Mouse (Mus musculus) central nervous system, embryonic 11.5 days (tissue): ENCODE results near the gene Olfr1138. TPM values are rescaled to one million over a fixed set of nuclear protein-coding genes. Genes with fewer than 3 reads are reported as not detected.

ENCODE experiments used
- polyA plus RNA-seq: library from polyadenylated mRNA; depleted of rRNA; stranded (reverse); fragments of >200 nt; gene quantifications from 2 replicates; pipeline ENCODE4 v1.2.3, GENCODE M21; 2012; rRNA removed

Olfr1138 gene
- polyA plus RNA-seq: not detected in 2 replicates

DNA sequence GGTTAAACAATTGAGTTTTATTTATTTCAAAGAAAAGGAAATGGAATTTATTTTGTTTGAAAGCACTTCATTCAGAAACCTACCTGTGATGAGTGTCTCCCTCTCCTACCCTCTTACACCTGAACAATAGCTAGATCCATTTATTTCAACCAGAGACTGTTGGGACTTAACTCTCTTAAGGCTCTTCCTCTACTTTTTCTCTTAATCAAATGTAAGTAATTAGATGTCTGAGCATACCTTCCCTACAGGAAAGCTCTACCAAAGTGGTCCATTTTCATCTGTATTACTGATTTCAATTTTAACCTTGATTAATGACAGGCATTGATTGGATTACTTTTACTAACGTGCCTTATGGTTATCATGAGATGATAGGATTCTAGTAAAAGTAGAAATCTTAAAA is at the start of gene Olfr1138:
TSS of gene Olfr1138 (minus strand) at position 101 of the 400 bp plus-strand sequence.

DNA sequence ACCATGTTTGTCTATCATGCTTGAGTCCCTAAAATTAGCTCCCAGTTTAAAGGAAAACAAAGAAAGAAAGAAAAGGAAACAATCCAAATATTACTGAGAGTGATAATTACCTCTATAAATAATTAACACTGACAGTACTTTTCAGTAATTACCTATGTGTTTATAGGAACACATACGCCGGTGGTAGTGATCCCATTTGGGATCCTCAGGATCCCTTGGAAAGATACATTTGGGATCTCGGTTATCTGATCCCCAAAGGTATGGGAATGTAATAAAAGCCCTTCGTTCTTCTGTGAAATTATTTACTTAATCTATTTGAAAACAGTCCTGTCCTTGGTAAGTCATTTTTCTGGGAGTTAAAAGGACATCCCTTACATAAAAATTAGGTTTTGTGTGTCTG is 39.4 kb upstream of the Olfr1138 start, which contains the start of gene Olfr152:
TSS of gene Olfr152 (plus strand) at position 301 of the 400 bp plus-strand sequence.

DNA sequence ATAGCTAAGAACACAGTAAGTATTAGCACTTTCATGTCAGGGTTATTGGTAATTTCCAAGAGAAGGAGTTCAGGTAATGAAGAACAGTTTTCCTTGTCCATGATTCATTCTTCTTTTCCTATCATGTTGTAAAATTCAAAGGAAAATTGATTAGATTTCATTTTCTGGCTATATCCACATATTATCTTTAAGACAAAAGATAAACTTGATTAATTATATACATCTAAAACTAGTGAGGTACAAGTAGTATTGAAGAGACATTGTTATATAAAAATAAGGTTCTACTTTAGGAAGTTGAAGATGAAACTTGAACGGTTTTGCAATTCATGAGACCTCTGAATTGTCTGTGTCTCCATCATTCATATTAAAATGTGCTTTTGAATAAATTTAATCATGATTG is 14.1 kb upstream of the Olfr1138 start, which contains the start of gene Olfr1141:
TSS of gene Olfr1141 (minus strand) at position 101 of the 400 bp plus-strand sequence.

DNA sequence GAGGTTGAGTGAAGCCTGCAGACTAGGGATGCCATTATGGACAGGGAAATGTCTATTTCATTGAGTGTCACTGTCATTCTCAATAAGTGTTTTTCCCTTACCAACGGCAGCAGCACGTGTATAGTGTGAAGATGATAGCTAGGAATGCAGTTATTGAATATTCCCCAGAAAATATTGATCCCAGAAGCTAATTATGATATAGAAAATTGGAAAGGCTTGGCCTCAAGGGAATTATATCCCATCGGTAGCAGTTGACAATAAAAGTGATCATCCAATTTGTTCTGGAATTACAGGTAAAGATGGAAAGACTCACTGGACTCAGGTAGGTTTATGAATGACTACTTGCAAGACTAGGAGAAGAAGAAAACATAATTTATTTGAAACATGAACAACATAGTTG is 3.7 kb upstream of the Olfr1138 start, which contains the start of gene Olfr1140:
TSS of gene Olfr1140 (plus strand) at position 301 of the 400 bp plus-strand sequence.

GRCm38 (mm10) chr2:87713079-87713478 is 26.7 kb downstream of the Olfr1138 start, which contains the start of gene Olfr1137:
Gene Olfr1137 (minus strand): TSS chr2:87713179.

GRCm38 (mm10) chr2:87693847-87694246 is 45.9 kb downstream of the Olfr1138 start, which contains the start of gene Olfr1136:
Gene Olfr1136 (minus strand): TSS chr2:87693947.

Other genes with a start within 250 kb of the Olfr1138 start
- not detected in 2 replicates for gene Pramel7, start 242.9 kb downstream of the Olfr1138 start, polyA plus RNA-seq
- gene Pramel6, start 233.4 kb downstream of the Olfr1138 start, polyA plus RNA-seq: not detected in 2 replicates
- gene Olfr153, start 208.2 kb downstream of the Olfr1138 start, polyA plus RNA-seq: not detected in 2 replicates
- gene Olfr1128, start 194.4 kb downstream of the Olfr1138 start, polyA plus RNA-seq: not detected in 2 replicates
- gene Olfr1129, start 166.1 kb downstream of the Olfr1138 start, polyA plus RNA-seq: not detected in 2 replicates
- gene Olfr1130, start 133.8 kb downstream of the Olfr1138 start, polyA plus RNA-seq: not detected in 2 replicates
- gene Olfr1131, start 112.9 kb downstream of the Olfr1138 start, polyA plus RNA-seq: not detected in 2 replicates
- gene Olfr1132, start 102.4 kb downstream of the Olfr1138 start, polyA plus RNA-seq: not detected in 2 replicates
- not detected in 2 replicates for gene Olfr1133, start 92.6 kb downstream of the Olfr1138 start, polyA plus RNA-seq
- not detected in 2 replicates for gene Olfr1134, start 81.5 kb downstream of the Olfr1138 start, polyA plus RNA-seq
- not detected in 2 replicates for gene Olfr1135, start 66.3 kb downstream of the Olfr1138 start, polyA plus RNA-seq
- not detected in 2 replicates for gene Olfr1136, start 46.0 kb downstream of the Olfr1138 start, polyA plus RNA-seq
- gene Olfr1137, start 26.8 kb downstream of the Olfr1138 start, polyA plus RNA-seq: not detected in 2 replicates
- gene Olfr1140, start 3.8 kb upstream of the Olfr1138 start, polyA plus RNA-seq: not detected in 2 replicates
- gene Olfr1141, start 14.0 kb upstream of the Olfr1138 start, polyA plus RNA-seq: not detected in 2 replicates
- not detected in 2 replicates for gene Olfr152, start 39.5 kb upstream of the Olfr1138 start, polyA plus RNA-seq
- not detected in 2 replicates for gene Olfr1143, start 60.6 kb upstream of the Olfr1138 start, polyA plus RNA-seq
- gene Olfr1145, start 69.8 kb upstream of the Olfr1138 start, polyA plus RNA-seq: not detected in 2 replicates
- gene Olfr1148, start 90.6 kb upstream of the Olfr1138 start, polyA plus RNA-seq: not detected in 2 replicates
- gene Olfr1150-ps1, start 104.0 kb upstream of the Olfr1138 start, polyA plus RNA-seq: not detected in 2 replicates
- gene Olfr1151, start 115.9 kb upstream of the Olfr1138 start, polyA plus RNA-seq: not detected in 2 replicates
- gene Olfr1152, start 126.5 kb upstream of the Olfr1138 start, polyA plus RNA-seq: not detected in 2 replicates
- gene Olfr1153, start 155.0 kb upstream of the Olfr1138 start, polyA plus RNA-seq: not detected in 2 replicates
- gene Olfr1154, start 165.2 kb upstream of the Olfr1138 start, polyA plus RNA-seq: not detected in 2 replicates
- gene Olfr1155, start 205.2 kb upstream of the Olfr1138 start, polyA plus RNA-seq: not detected in 2 replicates
- not detected in 2 replicates for gene Olfr1156, start 213.1 kb upstream of the Olfr1138 start, polyA plus RNA-seq
- gene Olfr1157, start 228.3 kb upstream of the Olfr1138 start, polyA plus RNA-seq: not detected in 2 replicates
- gene Olfr74, start 234.7 kb upstream of the Olfr1138 start, polyA plus RNA-seq: not detected in 2 replicates